Mouse (Mus musculus) frontal cortex, postnatal 14 days (tissue): ENCODE measurements around the gene Dnah14.

Source experiments
- DNase-seq, 2 experiments: peaks; one replicate each; pipeline ENCODE4 v3.0.0; 2022; ENCODE audit warnings: low spot score in 2 of 2

The Dnah14 gene

DNA sequence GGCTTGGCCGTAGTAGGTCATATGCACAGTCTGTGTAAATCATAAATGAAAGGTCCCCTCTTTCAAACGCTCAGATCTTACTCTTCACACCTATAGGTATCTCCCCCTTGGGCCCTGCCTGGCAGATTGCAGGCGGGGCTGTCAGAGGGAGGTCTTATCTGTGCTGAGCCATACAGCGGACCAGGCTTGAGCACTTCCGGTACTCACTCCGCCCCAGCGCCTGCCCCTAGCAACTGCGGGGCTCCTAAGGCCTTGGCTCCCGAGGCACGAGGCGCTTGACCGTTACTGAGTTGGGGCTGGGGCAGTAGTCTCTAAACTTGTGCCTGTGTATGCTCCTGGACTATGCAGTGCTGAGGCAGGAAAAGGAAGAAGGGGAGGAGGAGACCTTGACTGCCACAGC is at the start of gene Dnah14:
Gene Dnah14, plus strand, starts transcription at position 238 of the 400 bp plus-strand sequence.
- DNase-seq = no peak

DNA sequence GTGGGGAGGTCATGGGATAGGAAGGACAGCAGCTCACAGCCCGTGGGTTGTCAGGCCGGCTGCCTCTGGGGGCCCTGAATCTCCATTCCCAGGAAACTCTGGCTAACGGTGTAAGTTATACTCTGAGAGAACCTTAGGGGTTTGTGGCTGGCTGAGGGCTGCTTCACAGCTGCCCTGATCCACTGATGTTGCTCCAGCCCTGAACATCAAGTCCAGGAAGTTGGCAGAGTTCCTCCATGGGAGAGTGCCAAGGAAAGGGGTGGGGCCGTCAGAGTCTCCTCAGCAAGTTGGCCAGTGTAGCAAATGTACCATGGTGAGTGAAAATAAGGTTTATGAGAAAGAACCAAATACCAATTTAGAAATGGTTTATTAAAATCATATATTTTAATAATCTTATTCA is 47.0 kb upstream of the Dnah14 start:
- DNase-seq = peak in 1 of 2 experiments; percentile 31

DNA sequence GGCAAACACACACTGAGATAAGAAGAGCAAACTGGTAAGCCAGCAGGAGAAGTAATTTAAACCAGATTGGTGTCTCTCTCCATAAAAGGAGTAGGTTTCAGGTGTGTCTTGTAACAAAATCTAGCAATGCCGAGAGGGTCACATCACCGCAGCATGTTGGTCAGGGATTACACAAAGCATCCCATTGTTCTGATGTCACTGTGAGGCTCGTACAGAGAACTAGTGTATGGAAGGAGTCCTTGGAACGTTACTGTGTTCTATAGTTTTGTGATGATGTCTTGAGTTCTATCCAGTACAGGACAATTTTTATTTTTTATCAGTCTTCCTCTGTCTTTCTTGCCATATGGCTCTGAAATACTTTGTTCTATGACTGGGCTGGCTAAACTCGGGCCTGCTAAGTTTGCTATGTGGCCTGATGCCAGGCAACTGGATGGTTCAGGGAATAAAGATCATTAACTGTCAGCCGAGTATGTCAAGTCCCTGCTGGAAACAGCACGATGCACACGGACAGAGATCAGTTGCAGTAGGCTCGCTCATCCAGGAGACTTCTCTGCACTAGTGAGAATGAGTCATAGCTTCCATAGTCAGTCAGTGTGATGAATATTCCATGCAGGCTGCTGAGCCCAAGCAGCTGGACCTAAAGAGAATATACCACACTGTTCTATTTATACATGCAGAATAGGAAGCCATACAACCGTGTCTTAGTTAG is 41.0 kb upstream of the Dnah14 start:
- DNase-seq = peak; percentile 35 to 36

- no peak for DNase-seq
These were observed 38.5 kb upstream of the Dnah14 start for GRCm38 (mm10) chr1:181537627-181538525.

DNA sequence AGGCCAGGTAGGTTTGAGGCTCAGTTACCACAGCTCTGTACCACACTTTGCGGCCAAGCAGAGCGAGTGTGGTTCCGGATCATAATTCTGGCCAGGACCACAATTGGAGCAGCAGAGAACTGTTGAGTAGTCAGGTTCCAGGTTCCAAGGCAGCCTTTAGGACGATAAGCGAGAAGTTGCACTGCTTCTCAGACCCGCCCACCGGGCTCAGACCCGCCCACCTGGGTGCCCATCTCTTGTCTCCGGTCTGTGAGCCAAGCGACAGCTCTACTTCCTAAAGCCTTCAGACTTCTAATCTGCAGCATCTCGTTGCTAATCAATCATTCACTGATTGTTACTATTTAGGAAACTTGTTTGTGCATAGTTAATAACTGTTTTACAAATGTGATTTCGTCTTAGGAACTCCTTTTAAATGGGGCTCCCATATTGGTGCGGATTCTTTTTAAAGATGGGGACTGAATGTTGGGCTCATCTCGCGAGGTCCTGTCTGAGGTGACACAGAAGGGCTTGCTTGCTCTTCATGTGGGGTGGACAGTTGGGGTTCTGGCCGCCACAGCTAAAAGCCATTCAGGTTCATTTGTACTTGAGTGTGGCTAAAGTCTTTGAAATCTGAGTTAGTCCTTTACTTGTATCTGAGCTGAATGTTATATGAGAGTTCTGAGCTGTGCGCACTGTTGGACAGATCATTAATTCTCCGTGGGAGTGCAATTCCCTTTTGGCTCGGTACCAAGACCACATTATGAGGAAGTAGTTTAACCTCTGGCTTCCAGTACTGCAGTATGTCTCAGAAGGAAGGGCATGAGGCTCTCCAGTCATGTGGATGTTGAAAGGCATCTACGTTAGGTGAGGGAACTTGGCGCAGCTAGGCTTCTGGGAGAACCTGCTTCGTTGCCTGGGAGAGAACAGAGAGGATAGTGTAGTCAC is 36.3 kb upstream of the Dnah14 start:
- DNase-seq = no peak

DNA sequence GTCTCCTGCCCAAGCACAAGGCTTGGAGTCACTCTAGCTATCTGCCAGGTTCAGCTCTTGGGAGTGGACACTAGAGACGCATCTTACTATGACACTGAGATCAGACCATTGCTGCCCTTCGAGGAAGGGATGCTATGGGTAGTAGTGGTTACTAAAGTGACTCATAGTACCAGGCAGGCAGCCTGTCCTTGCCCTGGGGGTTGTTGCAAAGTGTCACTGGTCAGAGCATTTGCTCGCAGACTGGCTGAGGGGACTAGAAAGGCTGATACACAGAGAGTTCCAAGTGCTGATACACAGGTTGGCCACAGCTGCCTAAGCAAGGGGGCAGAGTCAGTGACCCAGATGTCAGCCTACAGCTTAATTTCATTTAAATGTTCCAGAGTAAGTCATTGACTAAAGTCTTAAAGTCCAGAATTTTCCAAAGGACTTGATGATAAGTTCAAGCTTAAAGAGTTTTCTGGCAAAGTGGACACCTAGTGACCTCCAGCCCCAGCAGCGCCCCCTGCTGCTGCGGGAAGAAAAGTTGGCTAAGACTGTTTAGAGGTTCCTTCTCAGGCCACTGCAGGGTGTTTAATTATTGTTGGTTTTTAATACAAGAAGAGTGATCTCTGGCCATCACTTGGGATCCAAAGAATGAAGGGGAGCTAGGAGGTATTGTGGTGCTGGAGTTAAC is 32.5 kb upstream of the Dnah14 start:
- DNase-seq = no peak

DNA sequence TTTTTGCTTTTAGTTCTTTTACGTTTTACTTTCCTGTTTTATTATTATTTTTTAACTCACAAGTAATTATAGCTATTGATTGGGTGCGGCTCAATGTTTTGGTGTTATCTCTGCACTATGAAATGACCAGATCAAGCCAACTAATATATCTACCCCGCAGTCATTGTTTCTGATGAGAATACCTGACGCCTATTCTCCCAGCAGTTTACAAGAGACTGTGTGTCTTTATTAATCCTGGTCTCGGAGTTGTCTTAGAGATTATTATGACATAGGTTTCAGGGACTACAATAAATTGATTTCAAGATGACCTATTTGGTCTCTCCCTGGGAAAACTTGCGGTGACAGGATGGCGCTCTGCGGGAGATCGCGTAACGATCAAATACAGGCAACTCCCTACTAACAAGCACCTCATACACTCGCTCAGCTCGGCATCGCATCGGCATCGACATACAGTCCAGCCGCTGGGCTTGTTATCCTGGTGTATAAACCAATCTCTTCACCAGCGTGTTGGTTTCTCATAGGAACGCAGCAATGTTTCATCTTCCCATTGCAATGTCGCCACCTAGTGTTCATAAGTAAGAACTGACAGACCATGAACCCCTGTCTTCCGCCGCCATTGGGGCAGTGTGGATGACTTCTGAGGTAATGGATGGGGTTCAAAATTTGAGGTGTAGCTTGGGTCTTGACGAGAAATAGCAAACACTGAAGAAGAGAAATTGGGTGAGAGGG is 31.2 kb upstream of the Dnah14 start:
- peak; percentile 43 to 70 for DNase-seq

GRCm38 (mm10) chr1:181549987-181550386 is 26.4 kb upstream of the Dnah14 start:
- DNase-seq = no peak

- no peak for DNase-seq
These were observed 25.5 kb upstream of the Dnah14 start for GRCm38 (mm10) chr1:181550826-181551225.

GRCm38 (mm10) chr1:181552533-181553410 is 23.6 kb upstream of the Dnah14 start:
- no peak for DNase-seq

- no peak for DNase-seq
These were observed 20.9 kb upstream of the Dnah14 start for GRCm38 (mm10) chr1:181555475-181555874.

DNA sequence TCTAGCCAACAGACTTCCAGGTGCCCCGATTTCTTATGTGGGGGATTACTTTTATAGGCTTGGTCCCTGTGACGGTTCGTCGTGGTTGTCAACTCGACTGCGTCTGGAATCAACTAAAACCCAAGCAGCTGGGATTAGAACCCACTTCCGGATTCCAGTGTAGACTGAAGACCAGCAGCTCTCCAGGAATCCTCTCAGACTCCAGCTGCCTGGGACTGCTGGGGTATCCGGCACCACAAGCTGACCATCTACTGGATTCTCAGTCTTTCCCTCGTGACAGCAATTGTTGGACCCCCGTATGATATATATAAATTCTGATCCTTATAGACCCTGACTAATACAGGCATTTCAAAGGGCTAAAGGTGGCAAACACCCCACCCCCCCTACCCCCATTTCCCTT is 16.7 kb upstream of the Dnah14 start:
- no peak for DNase-seq

GRCm38 (mm10) chr1:181560325-181560724 is 16.0 kb upstream of the Dnah14 start:
- no peak for DNase-seq

- no peak for DNase-seq
These were observed 15.2 kb upstream of the Dnah14 start for GRCm38 (mm10) chr1:181560896-181561767.

DNA sequence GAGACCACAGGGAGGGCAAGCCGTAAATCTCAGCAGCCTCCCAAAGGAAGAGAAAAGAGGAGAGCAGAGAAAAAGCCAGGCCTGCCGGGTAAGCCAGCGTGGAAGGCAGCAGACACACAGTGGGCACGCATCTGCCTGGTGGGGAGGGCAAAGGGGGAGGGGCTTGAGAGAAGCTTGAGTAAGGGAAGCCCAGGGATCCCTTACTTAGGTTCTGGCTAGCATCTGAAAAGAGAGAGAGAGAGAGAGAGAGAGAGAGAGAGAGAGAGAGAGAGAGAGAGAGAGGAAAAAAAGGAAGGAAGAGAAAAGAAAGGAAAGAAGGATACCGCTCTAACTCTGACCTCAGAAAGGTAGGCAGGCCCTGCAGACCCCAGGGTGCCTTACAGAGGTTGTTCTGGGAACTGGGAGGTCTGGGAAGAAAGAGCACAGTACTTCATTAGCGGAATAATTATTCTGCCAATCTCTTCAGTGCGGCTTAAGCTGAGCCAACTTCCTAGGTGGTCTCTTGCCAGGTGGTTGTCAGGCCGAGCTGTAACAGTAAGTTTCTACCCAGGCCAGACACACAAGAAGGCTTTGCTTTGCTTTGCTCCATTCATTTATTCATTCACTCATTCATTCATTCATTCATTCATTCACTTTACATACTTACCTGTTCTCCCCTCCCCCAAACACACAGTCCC is 14.5 kb upstream of the Dnah14 start:
- DNase-seq = no peak

GRCm38 (mm10) chr1:181569447-181569846 is 6.9 kb upstream of the Dnah14 start:
- no peak for DNase-seq

- no peak for DNase-seq
These were observed 6.8 kb downstream of the Dnah14 start for GRCm38 (mm10) chr1:181583152-181583551.

DNA sequence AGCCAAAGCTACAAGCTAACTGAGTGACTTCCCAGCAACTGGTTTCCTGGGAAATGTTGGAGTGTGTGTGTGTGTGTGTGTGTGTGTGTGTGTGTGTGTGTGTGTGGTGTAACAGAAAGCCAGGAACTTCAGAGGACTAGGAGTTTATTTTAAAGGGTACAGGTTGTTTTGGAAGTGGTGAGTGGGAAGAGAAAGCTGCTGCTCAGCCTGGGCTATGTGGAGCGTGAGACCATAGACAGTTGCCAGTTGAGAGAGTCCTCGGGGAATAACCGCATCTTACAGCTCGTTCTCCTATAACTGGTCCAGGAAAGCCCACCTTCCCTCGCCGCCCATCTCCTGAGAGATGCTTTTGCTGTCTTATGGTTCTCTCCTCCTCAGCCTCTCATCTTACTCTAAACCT is 12.8 kb downstream of the Dnah14 start:
- no peak for DNase-seq
